Mouse (Mus musculus) neural tube, embryonic 11.5 days (tissue): Measurements from ENCODE around the gene Prl2c1. TPM values are rescaled to one million over a fixed set of nuclear protein-coding genes. Genes with fewer than 3 reads are reported as not detected.
"Not testable (repeated sequence)": the region's sequence is repeated elsewhere in the genome, so short reads cannot be mapped to it uniquely, and the experiment has no call there.

Source experiments
- ATAC-seq: fragments of 200-750 bp; cut with Nextera tagmentation; 2 replicates; pipeline ENCODE4 v1.8.0; 2017; ENCODE audit warnings: moderate number of reproducible peaks, mild to moderate bottlenecking, moderate TSS enrichment, moderate library complexity; ENCODE audit not compliant: insufficient read depth, low FRiP score, low TSS enrichment
- DNase-seq: peaks from one replicate; pipeline ENCODE4 v3.0.0-alpha.2; 2015; ENCODE audit warnings: low spot score
- H3K27ac ChIP-seq: fragments of 300-500 bp; sonication (generic); 2 replicates; pipeline ENCODE4 v1.5.1; 2014; ENCODE audit warnings: low read depth, mild to moderate bottlenecking, low read length
- H3K27me3 ChIP-seq: fragments of 300-500 bp; sonication (generic); 2 replicates; pipeline ENCODE4 v1.6.1; 2014; ENCODE audit warnings: mild to moderate bottlenecking, low read length, mixed read lengths; ENCODE audit not compliant: control insufficient read depth, insufficient read depth
- H3K36me3 ChIP-seq: fragments of 300-500 bp; sonication (generic); 2 replicates; pipeline ENCODE4 v1.6.1; 2014; ENCODE audit warnings: mild to moderate bottlenecking, low read length, moderate library complexity, mixed read lengths; ENCODE audit not compliant: control insufficient read depth, insufficient read depth
- H3K4me1 ChIP-seq: fragments of 300-500 bp; sonication (generic); 2 replicates; pipeline ENCODE4 v1.6.1; 2014; ENCODE audit warnings: low read length, mixed read lengths; ENCODE audit not compliant: control insufficient read depth, insufficient read depth
- H3K4me2 ChIP-seq: fragments of 300-500 bp; sonication (generic); 2 replicates; pipeline ENCODE4 v1.6.1; 2014; ENCODE audit warnings: low read depth, mild to moderate bottlenecking, moderate library complexity
- H3K4me3 ChIP-seq: fragments of 300-500 bp; sonication (generic); 2 replicates; pipeline ENCODE4 v1.5.1; 2014; ENCODE audit warnings: low read depth, low read length
- H3K9ac ChIP-seq: fragments of 300-500 bp; sonication (generic); 2 replicates; pipeline ENCODE4 v1.6.1; 2014; ENCODE audit warnings: mild to moderate bottlenecking, low read length
- H3K9me3 ChIP-seq: fragments of 300-500 bp; sonication (generic); 2 replicates; pipeline ENCODE4 v1.6.1; 2016; ENCODE audit warnings: low read length; ENCODE audit not compliant: control insufficient read depth
- WGBS: fragments of 180-500 bp; shearing (Covaris S2); extraction: QIAGEN DNeasy Blood & Tissue Kit; methylation state at CpG from one replicate; pipeline ENCODE4 v1.1.7; 2014; 5-methylcytosine and 5-hydroxymethylcytosine counted together
- polyA plus RNA-seq: library from polyadenylated mRNA; unstranded; fragments of >200 nt; fragmentation: Nextera tagmentation; extraction: Ambion mirVana; gene quantifications from 2 replicates; pipeline ENCODE4 v1.2.1, GENCODE M21; 2014

Gene Prl2c1
- not detected in 2 replicates for polyA plus RNA-seq

DNA sequence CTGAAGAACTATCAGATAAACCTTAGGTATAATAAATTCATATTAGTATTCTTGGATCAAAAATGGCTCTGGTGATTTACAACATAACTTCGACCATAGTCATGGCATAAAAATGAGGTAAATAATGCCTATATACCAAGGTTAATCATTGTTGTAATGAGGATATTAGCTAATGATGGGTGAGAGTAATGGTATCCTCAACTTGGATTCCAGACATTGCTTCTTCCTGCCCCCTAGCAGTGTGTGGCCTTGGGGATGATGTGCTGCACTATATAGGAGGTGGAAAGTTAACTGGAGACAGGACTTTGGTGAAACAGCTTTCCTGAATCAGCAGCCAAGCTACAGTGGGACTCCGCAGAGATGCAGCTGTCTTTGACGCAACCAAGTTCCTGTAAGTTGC lies at the start of gene Prl2c1:
TSS of gene Prl2c1 (plus strand) at position 301 of the 400 bp plus-strand sequence.
- no peak within 1 kb of the TSS for H3K9ac ChIP-seq
- DNase-seq (no peak), ATAC-seq (no peak)
- H3K36me3 ChIP-seq: no peaks in the 10 kb centered on the region
- 92% methylated on average over 3 of the region's 3 CpGs for WGBS
- H3K9me3 ChIP-seq: no peaks in the 10 kb centered on the region
- no peak within 1 kb of the TSS for H3K27ac ChIP-seq
- H3K27me3 ChIP-seq: no peaks in the 10 kb centered on the region
- no peak within 1 kb of the TSS for H3K4me3 ChIP-seq
- no peak within 1 kb of the TSS for H3K4me2 ChIP-seq
- no peaks in the 10 kb centered on the region for H3K4me1 ChIP-seq

DNA sequence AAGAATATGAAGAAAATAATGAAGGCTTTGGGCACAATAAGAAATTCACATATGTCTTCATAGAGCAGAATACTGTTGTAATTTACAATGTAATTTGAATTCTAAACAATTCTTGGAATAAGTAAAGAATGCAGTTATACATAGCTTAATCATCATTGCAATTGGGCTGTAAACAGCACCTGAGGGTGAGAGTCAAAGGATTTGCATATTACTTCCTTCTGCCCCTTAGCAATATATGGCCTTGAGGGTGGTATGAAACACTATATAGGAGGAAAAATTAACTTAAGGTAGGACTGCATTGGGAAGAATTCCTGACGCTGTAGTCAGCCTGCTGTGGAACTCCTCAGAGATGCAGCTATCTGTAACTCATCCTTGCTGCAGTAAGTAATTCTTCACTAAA lies 47.8 kb upstream of the Prl2c1 start, which contains the start of gene Prl2a1:
TSS of gene Prl2a1 (plus strand) at position 301 of the 400 bp plus-strand sequence.
- no peak for ATAC-seq

DNA sequence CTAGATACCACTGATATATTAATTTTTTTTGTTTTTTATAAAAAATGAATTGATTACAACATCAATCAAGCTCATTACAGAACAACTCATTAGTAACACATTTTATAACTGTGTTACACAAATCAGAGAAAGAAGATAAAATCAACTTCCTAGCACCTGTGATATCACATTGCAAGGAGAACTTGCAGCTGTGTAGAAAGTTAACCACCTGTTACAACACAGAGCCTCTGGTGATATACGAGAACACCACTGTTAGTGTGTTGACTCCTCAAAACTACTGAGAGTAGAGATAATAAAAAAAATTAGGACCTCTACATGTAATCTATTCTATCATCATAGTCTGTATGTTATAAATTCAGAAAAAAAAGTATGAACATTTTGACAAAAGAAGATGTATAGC lies 46.4 kb upstream of the Prl2c1 start:
- ATAC-seq (no peak), DNase-seq (no peak)
- Histone ChIP-seq H3K9ac (no peak overlapping the region), H3K9me3 (no peaks in the 10 kb centered on the region), H3K36me3 (no peaks in the 10 kb centered on the region), H3K4me2 (no peak overlapping the region), H3K27me3 (no peaks in the 10 kb centered on the region), H3K4me1 (no peaks in the 10 kb centered on the region), H3K4me3 (no peak overlapping the region), H3K27ac (no peak overlapping the region)
- WGBS: 88% methylated on average over 1 of the region's 1 CpGs

More for the DNA sequence above, 47.8 kb upstream of the Prl2c1 start, which contains the start of gene Prl2a1:
- no peak for DNase-seq
- H3K27me3 ChIP-seq: no peaks in the 10 kb centered on the region
- no peak within 1 kb of the TSS for H3K9ac ChIP-seq
- no peak within 1 kb of the TSS for H3K27ac ChIP-seq
- H3K4me2 ChIP-seq: no peak within 1 kb of the TSS
- H3K4me3 ChIP-seq: no peak within 1 kb of the TSS
- H3K4me1 ChIP-seq: no peaks in the 10 kb centered on the region
- H3K36me3 ChIP-seq: no peaks in the 10 kb centered on the region
- WGBS: 76% methylated on average over 1 of the region's 1 CpGs
- H3K9me3 ChIP-seq: no peaks in the 10 kb centered on the region

GRCm38 (mm10) chr13:27904236-27904635 lies 55.1 kb downstream of the Prl2c1 start:
- 90% methylated on average over 2 of the region's 2 CpGs for WGBS
- not testable (repeated sequence) for H3K36me3 ChIP-seq, H3K27me3 ChIP-seq, H3K9me3 ChIP-seq, H3K4me1 ChIP-seq, DNase-seq, H3K4me2 ChIP-seq, H3K9ac ChIP-seq, H3K27ac ChIP-seq, ATAC-seq, H3K4me3 ChIP-seq

Other genes with a start within 250 kb of the Prl2c1 start
- not detected in 2 replicates for gene Prl7b1, start 238.8 kb upstream of the Prl2c1 start, polyA plus RNA-seq
- not detected in 2 replicates for gene Prl7a1, start 206.8 kb upstream of the Prl2c1 start, polyA plus RNA-seq
- not detected in 2 replicates for gene Prl7a2, start 181.3 kb upstream of the Prl2c1 start, polyA plus RNA-seq
- gene Prl7d1, start 132.6 kb upstream of the Prl2c1 start, polyA plus RNA-seq: not detected in 2 replicates
- not detected in 2 replicates for gene Prl7c1, start 68.5 kb upstream of the Prl2c1 start, polyA plus RNA-seq
- gene Prl2a1, start 47.7 kb upstream of the Prl2c1 start, polyA plus RNA-seq: not detected in 2 replicates
- not detected in 2 replicates for gene Prl4a1, start 166.9 kb downstream of the Prl2c1 start, polyA plus RNA-seq